Mouse (Mus musculus): ENCODE measurements around the gene Glb1l. TPM values are rescaled to one million over a fixed set of nuclear protein-coding genes. Genes with fewer than 3 reads are reported as not detected.
A peak's percentile ranks its signal among the peaks of the same experiment; 100 is the strongest.

Glb1l gene
- total and polyA plus RNA-seq, 3 experiments, result 7.6 to 13.0 TPM; not detected in 1

- H3K4me1 ChIP-seq (ENCODE audit: control insufficient read depth in 1 of 2, insufficient read depth in 2 of 2, low read length in 2 of 2), result peaks cover 3 to 29% of the 10 kb centered on the region in 2 experiments; a peak in 3 of 4 replicates
- TF ChIP-seq MYC (IDR thresholded peaks at IDR 0.05; ENCODE audit: low read depth, low read length), result no peak
- no peak for TF ChIP-seq TCF12 (IDR thresholded peaks at IDR 0.05; ENCODE audit: low read depth, low read length)
- TF ChIP-seq UBTF (IDR thresholded peaks at IDR 0.05; ENCODE audit: borderline replicate concordance, insufficient read depth, low read depth, low read length), result no peak
- TF ChIP-seq RCOR1 (IDR thresholded peaks at IDR 0.05; ENCODE audit: low read depth, low read length), result no peak
- no peak for TF ChIP-seq POLR2AphosphoS2 (IDR thresholded peaks at IDR 0.05; ENCODE audit: low read length)
- TF ChIP-seq BHLHE40 (IDR thresholded peaks at IDR 0.05; ENCODE audit: borderline replicate concordance, low read depth, low read length), result no peak
- no peak for TF ChIP-seq POLR2A (IDR thresholded peaks at IDR 0.05; ENCODE audit: control insufficient read depth in 1 of 2, insufficient read depth in 1 of 2, low read depth in 1 of 2, low read length in 2 of 2, poor library complexity in 1 of 2)
- TF ChIP-seq CTCF (IDR thresholded peaks at IDR 0.05 in 2 of 3, conservative IDR thresholded peaks at IDR 0.05 in 1 of 3; ENCODE audit: control insufficient read depth in 1 of 3, insufficient read depth in 1 of 3, low read depth in 2 of 3, low read length in 3 of 3, poor library complexity in 1 of 3, severe bottlenecking in 1 of 3), result no peak
- TF ChIP-seq MAZ (IDR thresholded peaks at IDR 0.05; ENCODE audit: low read depth, low read length), result no peak
- TF ChIP-seq ETS1 (IDR thresholded peaks at IDR 0.05; ENCODE audit: low read depth, low read length), result no peak
- no peak for TF ChIP-seq MAFK (IDR thresholded peaks at IDR 0.05; ENCODE audit: borderline replicate concordance, low read depth, low read length)
- TF ChIP-seq CHD1 (IDR thresholded peaks at IDR 0.05; ENCODE audit: low read depth, low read length), result no peak
- no peak for TF ChIP-seq RAD21 (IDR thresholded peaks at IDR 0.05; ENCODE audit: low read depth, low read length)
- no peak for TF ChIP-seq MXI1 (IDR thresholded peaks at IDR 0.05; ENCODE audit: low read depth, low read length)
- no peak for TF ChIP-seq KAT2A (conservative IDR thresholded peaks at IDR 0.05; ENCODE audit: low read depth, low read length)
- no peak overlapping the region for H3K9ac ChIP-seq (ENCODE audit: control insufficient read depth, low read depth, low read length, poor library complexity, severe bottlenecking)
- no peak overlapping the region for H3K4me3 ChIP-seq (ENCODE audit: control insufficient read depth in 1 of 2, insufficient read depth in 1 of 2, low read depth in 2 of 2, low read length in 2 of 2)
- no peak overlapping the region for H3K27ac ChIP-seq (ENCODE audit: control insufficient read depth, low read depth, low read length)
- H3K27me3 ChIP-seq (ENCODE audit: control insufficient read depth in 1 of 2, insufficient read depth in 2 of 2, low read length in 2 of 2), result no peaks in the 10 kb centered on the region
- peak; percentile 59 for DNase-seq (ENCODE audit: low read depth, low spot score)
- no peaks in the 10 kb centered on the region for H3K9me3 ChIP-seq (replicated peaks; ENCODE audit: insufficient read depth, low read length)
- peaks cover 6% of the 10 kb centered on the region for H3K79me2 ChIP-seq (ENCODE audit: control insufficient read depth, insufficient read depth, low read length, poor library complexity)
- peaks cover 0 to 24% of the 10 kb centered on the region in 2 experiments; a peak in 2 of 4 replicates for H3K36me3 ChIP-seq (ENCODE audit: control insufficient read depth in 1 of 2, insufficient read depth in 2 of 2, low read length in 2 of 2)
These were observed 23.5 kb downstream of the Glb1l start for GRCm38 (mm10) chr1:75187126-75187525.

- TF ChIP-seq MYB (IDR thresholded peaks at IDR 0.05; ENCODE audit: low read depth, low read length), result no peak
- TF ChIP-seq GATA1 (IDR thresholded peaks at IDR 0.05; ENCODE audit: low read depth, low read length), result no peak
- no peak for TF ChIP-seq TCF12 (IDR thresholded peaks at IDR 0.05; ENCODE audit: low read depth, low read length)
- TF ChIP-seq MEF2A (IDR thresholded peaks at IDR 0.05; ENCODE audit: extremely low read depth, insufficient replicate concordance, low read depth, low read length, poor library complexity, severe bottlenecking), result no peak
- TF ChIP-seq ETS1 (IDR thresholded peaks at IDR 0.05; ENCODE audit: low read depth, low read length), result no peak
- no peak for TF ChIP-seq RCOR1 (IDR thresholded peaks at IDR 0.05; ENCODE audit: low read depth, low read length)
- TF ChIP-seq ZNF384 (IDR thresholded peaks at IDR 0.05; ENCODE audit: low read depth, low read length), result no peak
- no peak for TF ChIP-seq UBTF (IDR thresholded peaks at IDR 0.05; ENCODE audit: borderline replicate concordance, insufficient read depth, low read depth, low read length)
- no peak for TF ChIP-seq USF2 (IDR thresholded peaks at IDR 0.05; ENCODE audit: borderline replicate concordance in 1 of 2, insufficient read depth in 1 of 2, low read depth in 1 of 2, low read length in 2 of 2)
- TF ChIP-seq EP300 (IDR thresholded peaks at IDR 0.05; ENCODE audit: low read depth in 1 of 2, low read length in 2 of 2), result no peak
- TF ChIP-seq RAD21 (IDR thresholded peaks at IDR 0.05; ENCODE audit: low read depth, low read length), result no peak
- no peak for TF ChIP-seq SIN3A (IDR thresholded peaks at IDR 0.05; ENCODE audit: low read length)
- TF ChIP-seq POLR2A (IDR thresholded peaks at IDR 0.05; ENCODE audit: control insufficient read depth in 1 of 2, insufficient read depth in 1 of 2, low read depth in 1 of 2, low read length in 2 of 2, poor library complexity in 1 of 2), result no peak
- TF ChIP-seq BHLHE40 (IDR thresholded peaks at IDR 0.05; ENCODE audit: borderline replicate concordance, low read depth, low read length), result no peak
- no peak overlapping the region for H3K4me3 ChIP-seq (ENCODE audit: control insufficient read depth in 1 of 2, insufficient read depth in 1 of 2, low read depth in 2 of 2, low read length in 2 of 2)
- no peak for DNase-seq (ENCODE audit: low read depth, low spot score)
- no peaks in the 10 kb centered on the region; the same call in 1 of the 2 replicates for H3K79me2 ChIP-seq (ENCODE audit: control insufficient read depth, insufficient read depth, low read length, poor library complexity)
- no peaks in the 10 kb centered on the region for H3K9me3 ChIP-seq (replicated peaks; ENCODE audit: insufficient read depth, low read length)
- no peak overlapping the region for H3K9ac ChIP-seq (ENCODE audit: control insufficient read depth, low read depth, low read length, poor library complexity, severe bottlenecking)
- no peaks in the 10 kb centered on the region for H3K27me3 ChIP-seq (ENCODE audit: control insufficient read depth in 1 of 2, insufficient read depth in 2 of 2, low read length in 2 of 2)
- peaks cover 0 to 23% of the 10 kb centered on the region in 2 experiments; a peak in 2 of 4 replicates for H3K36me3 ChIP-seq (ENCODE audit: control insufficient read depth in 1 of 2, insufficient read depth in 2 of 2, low read length in 2 of 2)
- H3K4me1 ChIP-seq (ENCODE audit: control insufficient read depth in 1 of 2, insufficient read depth in 2 of 2, low read length in 2 of 2), result peaks cover 3 to 27% of the 10 kb centered on the region in 2 experiments; a peak in 3 of 4 replicates
- no peak overlapping the region for H3K27ac ChIP-seq (ENCODE audit: control insufficient read depth, low read depth, low read length)
These were observed 25.1 kb downstream of the Glb1l start for GRCm38 (mm10) chr1:75185495-75185894.
